Mouse (Mus musculus) thymus, postnatal 10 days (tissue): ENCODE data around the gene Serpinb1a.
"Not testable (repeated sequence)": the region's sequence is repeated elsewhere in the genome, so short reads cannot be mapped to it uniquely, and the experiment has no call there.

ENCODE experiments used
- DNase-seq, 2 experiments: peaks; one replicate each; pipeline ENCODE4 v3.0.0; 2021; ENCODE audit warnings: low spot score in 2 of 2

Gene Serpinb1a

GRCm38 (mm10) chr13:32850668-32851404 lies at the start of gene Serpinb1a:
Gene Serpinb1a (minus strand): TSS chr13:32851185.
- no peak for DNase-seq

- DNase-seq = peak in 1 of 2 experiments; percentile 22
Measured at GRCm38 (mm10) chr13:32900639-32901038, 49.7 kb upstream of the Serpinb1a start.

- DNase-seq = not testable (repeated sequence)
Measured at GRCm38 (mm10) chr13:32899114-32899513, 48.1 kb upstream of the Serpinb1a start.

- DNase-seq = no peak
Measured at GRCm38 (mm10) chr13:32898111-32898510, 47.1 kb upstream of the Serpinb1a start, which contains the start of gene Serpinb1c. Gene Serpinb1c (minus strand): TSS chr13:32898211.

GRCm38 (mm10) chr13:32896931-32897330 lies 45.9 kb upstream of the Serpinb1a start:
- DNase-seq = no peak

GRCm38 (mm10) chr13:32884755-32885154 lies 33.8 kb upstream of the Serpinb1a start:
- DNase-seq = no peak

GRCm38 (mm10) chr13:32873862-32874261 lies 22.9 kb upstream of the Serpinb1a start:
- DNase-seq = no peak

GRCm38 (mm10) chr13:32868843-32869242 lies 17.9 kb upstream of the Serpinb1a start:
- DNase-seq = no peak

GRCm38 (mm10) chr13:32868233-32868632 lies 17.2 kb upstream of the Serpinb1a start:
- DNase-seq = not testable (repeated sequence)

- DNase-seq = no peak
Measured at GRCm38 (mm10) chr13:32867030-32867429, 16.0 kb upstream of the Serpinb1a start.

- peak; percentile 25 to 74 for DNase-seq
Measured at GRCm38 (mm10) chr13:32866484-32866883, 15.5 kb upstream of the Serpinb1a start.

- DNase-seq = no peak
Measured at GRCm38 (mm10) chr13:32865591-32865990, 14.6 kb upstream of the Serpinb1a start.

GRCm38 (mm10) chr13:32864529-32864928 lies 13.5 kb upstream of the Serpinb1a start:
- not testable (repeated sequence) for DNase-seq

GRCm38 (mm10) chr13:32863456-32863855 lies 12.5 kb upstream of the Serpinb1a start:
- DNase-seq = no peak

GRCm38 (mm10) chr13:32860821-32861220 lies 9.8 kb upstream of the Serpinb1a start:
- no peak for DNase-seq

GRCm38 (mm10) chr13:32853073-32853472 lies 2.1 kb upstream of the Serpinb1a start:
- DNase-seq = no peak

GRCm38 (mm10) chr13:32852539-32852938 lies 1.6 kb upstream of the Serpinb1a start:
- no peak for DNase-seq

- peak in 1 of 2 experiments; percentile 30 for DNase-seq
Measured at GRCm38 (mm10) chr13:32851967-32852366, 982 bp upstream of the Serpinb1a start.

GRCm38 (mm10) chr13:32850156-32850555 lies 829 bp downstream of the Serpinb1a start:
- no peak for DNase-seq

- DNase-seq = no peak
Measured at GRCm38 (mm10) chr13:32849531-32850123, 1.4 kb downstream of the Serpinb1a start.

- no peak for DNase-seq
Measured at GRCm38 (mm10) chr13:32849092-32849491, 1.9 kb downstream of the Serpinb1a start.

GRCm38 (mm10) chr13:32846221-32846620 lies 4.8 kb downstream of the Serpinb1a start:
- DNase-seq = no peak

- DNase-seq = no peak
Measured at GRCm38 (mm10) chr13:32841349-32841748, 9.6 kb downstream of the Serpinb1a start.
